Mouse (Mus musculus) hematopoietic stem cell, adult 5-6 weeks (primary cell): Measurements from ENCODE around the gene Sart3. TPM values are rescaled to one million over a fixed set of nuclear protein-coding genes. Genes with fewer than 3 reads are reported as not detected.

ENCODE experiments used
- ATAC-seq, 2 experiments: fragments of 125-278 bp in 1 of 2; replicated peaks in 1 of 2; 2 replicates each; pipeline ENCODE4 v1.8.0; 2016 to 2017; ENCODE audit warnings: inconsistent platforms in 2 of 2, mild to moderate bottlenecking in 2 of 2, moderate number of reproducible peaks in 2 of 2, low read depth in 1 of 2, moderate TSS enrichment in 1 of 2; ENCODE audit not compliant: low FRiP score in 2 of 2, poor library complexity in 2 of 2, severe bottlenecking in 2 of 2, insufficient read depth in 1 of 2, low TSS enrichment in 1 of 2
- total RNA-seq: library from RNA; stranded (forward); fragments of 172-1452, 232-1000 nt; gene quantifications from 2 replicates; pipeline ENCODE4 v1.2.3, GENCODE M21; 2017

Sart3 gene
- total RNA-seq, 1 experiment from 2014 or later: 42.6 TPM

GRCm38 (mm10) chr5:113736522-113737164 lies 35.7 kb downstream of the Sart3 start:
- ATAC-seq: no peak

- no peak for ATAC-seq
Observed at GRCm38 (mm10) chr5:113736113-113736502, 36.2 kb downstream of the Sart3 start.

- ATAC-seq: peak; percentile 97 to 98
Observed at GRCm38 (mm10) chr5:113735345-113736112, 36.8 kb downstream of the Sart3 start, which contains the start of gene Ficd. Gene Ficd (plus strand): TSS chr5:113735803.

GRCm38 (mm10) chr5:113735023-113735344 lies 37.3 kb downstream of the Sart3 start:
- ATAC-seq: no peak

- no peak for ATAC-seq
Observed at GRCm38 (mm10) chr5:113734376-113734775, 37.9 kb downstream of the Sart3 start.

- ATAC-seq: no peak
Observed at GRCm38 (mm10) chr5:113732182-113732581, 40.1 kb downstream of the Sart3 start.

GRCm38 (mm10) chr5:113731174-113731573 lies 41.1 kb downstream of the Sart3 start:
- ATAC-seq: no peak

- ATAC-seq: no peak
Observed at GRCm38 (mm10) chr5:113730641-113731121, 41.6 kb downstream of the Sart3 start.

GRCm38 (mm10) chr5:113728691-113729090 lies 43.6 kb downstream of the Sart3 start:
- no peak for ATAC-seq

GRCm38 (mm10) chr5:113728011-113728410 lies 44.3 kb downstream of the Sart3 start:
- ATAC-seq: no peak

GRCm38 (mm10) chr5:113727238-113727637 lies 45.1 kb downstream of the Sart3 start:
- no peak for ATAC-seq

- ATAC-seq: no peak
Observed at GRCm38 (mm10) chr5:113726618-113727017, 45.7 kb downstream of the Sart3 start.

- ATAC-seq: no peak
Observed at GRCm38 (mm10) chr5:113725417-113725816, 46.9 kb downstream of the Sart3 start.

- ATAC-seq: peak; percentile 64 to 82
Observed at GRCm38 (mm10) chr5:113724446-113724845, 47.9 kb downstream of the Sart3 start, which contains the start of gene 1700069L16Rik. Gene 1700069L16Rik (minus strand): TSS chr5:113724772.

- ATAC-seq: no peak
Observed at GRCm38 (mm10) chr5:113723567-113724237, 48.6 kb downstream of the Sart3 start.

GRCm38 (mm10) chr5:113722224-113723013 lies 49.9 kb downstream of the Sart3 start:
- ATAC-seq: no peak

- no peak for ATAC-seq
Observed at GRCm38 (mm10) chr5:113719221-113719661, 53.1 kb downstream of the Sart3 start.
